Mouse (Mus musculus) liver, embryonic 11.5 days (tissue): ENCODE measurements around the gene Gatad2b. TPM values are rescaled to one million over a fixed set of nuclear protein-coding genes. Genes with fewer than 3 reads are reported as not detected.
"Not testable (repeated sequence)": the region's sequence is repeated elsewhere in the genome, so short reads cannot be mapped to it uniquely, and the experiment has no call there.

ENCODE experiments used
- ATAC-seq: fragments of 200-750 bp; cut with Nextera tagmentation; replicated peaks from 2 replicates; pipeline ENCODE4 v1.8.0; 2017; ENCODE audit warnings: moderate number of reproducible peaks, mild to moderate bottlenecking, moderate TSS enrichment, moderate library complexity; ENCODE audit not compliant: low FRiP score
- DNase-seq: peaks from one replicate; pipeline ENCODE4 v3.0.0-alpha.2; 2017; ENCODE audit warnings: low spot score
- H3K27ac ChIP-seq: fragments of 300-500 bp; sonication (generic); 2 replicates; pipeline ENCODE4 v1.5.1; 2014; ENCODE audit warnings: mild to moderate bottlenecking, low read depth, low read length, control low read depth
- H3K27me3 ChIP-seq: fragments of 300-500 bp; sonication (generic); replicated peaks from 2 replicates; pipeline ENCODE4 v1.6.1; 2014; ENCODE audit warnings: low read length, mixed read lengths; ENCODE audit not compliant: control insufficient read depth, insufficient read depth
- H3K36me3 ChIP-seq: fragments of 300-500 bp; sonication (generic); 2 replicates; pipeline ENCODE4 v1.6.1; 2014; ENCODE audit warnings: mild to moderate bottlenecking, low read length, moderate library complexity, mixed read lengths; ENCODE audit not compliant: control insufficient read depth, insufficient read depth
- H3K4me1 ChIP-seq: fragments of 300-500 bp; sonication (generic); replicated peaks from 2 replicates; pipeline ENCODE4 v1.6.1; 2014; ENCODE audit warnings: low read length, mixed read lengths; ENCODE audit not compliant: control insufficient read depth, insufficient read depth
- H3K4me2 ChIP-seq: fragments of 300-500 bp; sonication (generic); 2 replicates; pipeline ENCODE4 v1.6.1; 2014; ENCODE audit warnings: mild to moderate bottlenecking, control low read depth, moderate library complexity
- H3K4me3 ChIP-seq: fragments of 300-500 bp; sonication (generic); 2 replicates; pipeline ENCODE4 v1.5.1; 2014; ENCODE audit warnings: low read depth, low read length, control low read depth
- H3K9ac ChIP-seq: fragments of 300-500 bp; sonication (generic); 2 replicates; pipeline ENCODE4 v1.6.1; 2014; ENCODE audit warnings: low read depth, low read length, control low read depth
- H3K9me3 ChIP-seq: fragments of 300-500 bp; sonication (generic); 2 replicates; pipeline ENCODE4 v1.6.1; 2016; ENCODE audit warnings: low read length, inconsistent platforms, mixed read lengths; ENCODE audit not compliant: control insufficient read depth
- WGBS: fragments of 180-500 bp; shearing (Covaris S2); extraction: QIAGEN DNeasy Blood & Tissue Kit; methylation state at CpG from one replicate; pipeline ENCODE4 v1.1.7; 2014; 5-methylcytosine and 5-hydroxymethylcytosine counted together
- polyA plus RNA-seq: library from polyadenylated mRNA; unstranded; fragments of >200 nt; fragmentation: Nextera tagmentation; extraction: Ambion mirVana; gene quantifications from 2 replicates; pipeline ENCODE4 v1.2.1, GENCODE M21; 2014

Gene Gatad2b
- polyA plus RNA-seq, 1 experiment from 2014 or later, result 8.2 TPM

- not testable (repeated sequence) for H3K27me3 ChIP-seq, H3K9me3 ChIP-seq, H3K4me3 ChIP-seq, DNase-seq, H3K9ac ChIP-seq, ATAC-seq, H3K4me2 ChIP-seq, H3K27ac ChIP-seq
- 71% methylated on average over 1 of the region's 1 CpGs for WGBS
- peaks cover 21% of the 10 kb centered on the region for H3K4me1 ChIP-seq
- H3K36me3 ChIP-seq, result peaks cover 12% of the 10 kb centered on the region
Measured at GRCm38 (mm10) chr3:90253174-90253573, 39.8 kb upstream of the Gatad2b start.

- Histone ChIP-seq H3K4me2 (peak within 1 kb of the TSS; percentile 77), H3K36me3 (peaks cover 12% of the 10 kb centered on the region), H3K4me3 (peak within 1 kb of the TSS; percentile 96), H3K27me3 (no peaks in the 10 kb centered on the region), H3K27ac (peak within 1 kb of the TSS; percentile 74), H3K4me1 (peaks cover 19% of the 10 kb centered on the region), H3K9me3 (no peaks in the 10 kb centered on the region), H3K9ac (peak within 1 kb of the TSS; percentile 90)
- ATAC-seq, result peak; percentile 99
- 2% methylated on average over 40 of the region's 40 CpGs for WGBS
- DNase-seq, result peak; percentile 89
Measured at GRCm38 (mm10) chr3:90253653-90254418, 39.1 kb upstream of the Gatad2b start, which contains the start of gene Crtc2. Gene Crtc2, plus strand, starts transcription at chr3:90254163.

GRCm38 (mm10) chr3:90254419-90255193 lies 38.4 kb upstream of the Gatad2b start:
- ATAC-seq (peak; percentile 73), DNase-seq (peak; percentile 58)
- H3K27ac ChIP-seq, result peak overlapping the region; percentile 74
- no peaks in the 10 kb centered on the region for H3K9me3 ChIP-seq
- H3K4me3 ChIP-seq, result peak overlapping the region; percentile 96
- no peaks in the 10 kb centered on the region for H3K27me3 ChIP-seq
- H3K4me1 ChIP-seq, result peaks cover 13% of the 10 kb centered on the region
- H3K4me2 ChIP-seq, result peak overlapping the region; percentile 77
- H3K36me3 ChIP-seq, result peaks cover 14% of the 10 kb centered on the region
- WGBS, result under 1% methylated on average over 41 of the region's 41 CpGs
- peak overlapping the region; percentile 90 for H3K9ac ChIP-seq

- DNase-seq (no peak), ATAC-seq (no peak)
- Histone ChIP-seq H3K36me3 (peaks cover 18% of the 10 kb centered on the region), H3K27me3 (no peaks in the 10 kb centered on the region), H3K27ac (no peak overlapping the region), H3K4me2 (peak overlapping the region; percentile 77), H3K4me1 (peaks cover 12% of the 10 kb centered on the region), H3K9me3 (no peaks in the 10 kb centered on the region), H3K9ac (peak overlapping the region; percentile 90), H3K4me3 (peak overlapping the region; percentile 96)
- 16% methylated on average over 2 of the region's 2 CpGs for WGBS
Measured at GRCm38 (mm10) chr3:90255194-90255565, 37.8 kb upstream of the Gatad2b start.

- Histone ChIP-seq H3K4me1 (peaks cover 12% of the 10 kb centered on the region), H3K27ac (no peak overlapping the region), H3K4me2 (peak overlapping the region; percentile 77; the same call in 1 of the 2 replicates), H3K36me3 (peaks cover 18% of the 10 kb centered on the region), H3K4me3 (no peak overlapping the region; the same call in 1 of the 2 replicates), H3K9ac (no peak overlapping the region), H3K27me3 (no peaks in the 10 kb centered on the region), H3K9me3 (no peaks in the 10 kb centered on the region)
- WGBS, result 94% methylated on average over 14 of the region's 14 CpGs
- ATAC-seq, result no peak
- no peak for DNase-seq
Measured at GRCm38 (mm10) chr3:90255784-90256353, 37.1 kb upstream of the Gatad2b start.

- no peaks in the 10 kb centered on the region for H3K9me3 ChIP-seq
- 90% methylated on average over 19 of the region's 19 CpGs for WGBS
- no peaks in the 10 kb centered on the region for H3K27me3 ChIP-seq
- H3K4me3 ChIP-seq, result no peak overlapping the region
- peaks cover 18% of the 10 kb centered on the region for H3K36me3 ChIP-seq
- peaks cover 12% of the 10 kb centered on the region for H3K4me1 ChIP-seq
- ATAC-seq (no peak), DNase-seq (no peak)
- no peak overlapping the region for H3K9ac ChIP-seq
- no peak overlapping the region for H3K4me2 ChIP-seq
- H3K27ac ChIP-seq, result no peak overlapping the region
Measured at GRCm38 (mm10) chr3:90256731-90257530, 36.0 kb upstream of the Gatad2b start.

GRCm38 (mm10) chr3:90258521-90258920 lies 34.5 kb upstream of the Gatad2b start:
- H3K27ac ChIP-seq, result no peak overlapping the region
- no peaks in the 10 kb centered on the region for H3K27me3 ChIP-seq
- H3K9me3 ChIP-seq, result no peaks in the 10 kb centered on the region
- no peak overlapping the region for H3K4me3 ChIP-seq
- DNase-seq (no peak), ATAC-seq (no peak)
- peaks cover 12% of the 10 kb centered on the region for H3K4me1 ChIP-seq
- H3K9ac ChIP-seq, result no peak overlapping the region
- H3K4me2 ChIP-seq, result no peak overlapping the region
- H3K36me3 ChIP-seq, result peaks cover 24% of the 10 kb centered on the region
- WGBS, result 86% methylated on average over 4 of the region's 4 CpGs

- Histone ChIP-seq H3K27me3 (no peaks in the 10 kb centered on the region), H3K9ac (no peak overlapping the region), H3K27ac (no peak overlapping the region), H3K4me3 (no peak overlapping the region), H3K4me1 (peaks cover 17% of the 10 kb centered on the region), H3K4me2 (no peak overlapping the region), H3K9me3 (no peaks in the 10 kb centered on the region), H3K36me3 (peaks cover 24% of the 10 kb centered on the region)
- WGBS, result 90% methylated on average over 5 of the region's 5 CpGs
- no peak for DNase-seq
- ATAC-seq, result no peak
Measured at GRCm38 (mm10) chr3:90263121-90263771, 29.7 kb upstream of the Gatad2b start.
